Mouse (Mus musculus) olfactory bulb, adult 2 months (tissue): ENCODE measurements around the gene Cmtm8. TPM values are rescaled to one million over a fixed set of nuclear protein-coding genes. Genes with fewer than 3 reads are reported as not detected.
A peak's percentile ranks its signal among the peaks of the same experiment; 100 is the strongest.

Source experiments
- H3K27ac ChIP-seq: fragments of 200-500 bp; 2 replicates; pipeline ENCODE4 v1.5.1; 2012; ENCODE audit warnings: low read depth, low read length; ENCODE audit not compliant: insufficient read depth
- H3K4me1 ChIP-seq: fragments of 200-500 bp; 2 replicates; pipeline ENCODE4 v1.6.1; 2012; ENCODE audit warnings: low read length; ENCODE audit not compliant: control insufficient read depth, insufficient read depth
- H3K4me3 ChIP-seq: fragments of 200-500 bp; 2 replicates; pipeline ENCODE4 v1.5.1; 2012; ENCODE audit warnings: mild to moderate bottlenecking, low read depth, low read length, moderate library complexity; ENCODE audit not compliant: insufficient read depth
- CTCF ChIP-seq: fragments of 200-500 bp; IDR thresholded peaks from 2 replicates; pipeline ENCODE4 v1.5.1; 2012; ENCODE audit warnings: low read depth, mild to moderate bottlenecking, low read length, moderate library complexity; ENCODE audit not compliant: insufficient read depth
- POLR2A ChIP-seq: fragments of 200-500 bp; IDR thresholded peaks from 2 replicates; pipeline ENCODE4 v1.6.1; 2012; ENCODE audit warnings: mild to moderate bottlenecking, low read depth, low read length, moderate library complexity; ENCODE audit not compliant: insufficient read depth
- WGBS: fragments of 180-500 bp; shearing (Covaris S2); methylation state at CpG from one replicate; pipeline ENCODE4 v1.1.7; 2018; 5-methylcytosine and 5-hydroxymethylcytosine counted together
- polyA plus RNA-seq: library from polyadenylated mRNA; stranded (reverse); fragments of >200 nt; gene quantifications from 2 replicates; pipeline ENCODE4 v1.2.4, GENCODE M21; 2012; ENCODE audit warnings: low replicate concordance; ENCODE audit not compliant: missing spikeins, insufficient read depth, insufficient read length

Gene Cmtm8
- polyA plus RNA-seq, 1 experiment: not detected

- Histone ChIP-seq H3K4me1 (peaks cover 12% of the 10 kb centered on the region), H3K4me3 (peak within 1 kb of the TSS; percentile 48), H3K27ac (no peak within 1 kb of the TSS; the same call in 1 of the 2 replicates)
- 3% methylated on average over 54 of the region's 54 CpGs for WGBS
- peak; percentile 2; the same call in 1 of the 2 replicates for TF ChIP-seq CTCF
- no peak for TF ChIP-seq POLR2A
These were observed 62.3 kb downstream of the Cmtm8 start, which contains the start of gene Cmtm7 for GRCm38 (mm10) chr9:114781526-114782212. Gene Cmtm7 (minus strand): TSS chr9:114781856.

DNA sequence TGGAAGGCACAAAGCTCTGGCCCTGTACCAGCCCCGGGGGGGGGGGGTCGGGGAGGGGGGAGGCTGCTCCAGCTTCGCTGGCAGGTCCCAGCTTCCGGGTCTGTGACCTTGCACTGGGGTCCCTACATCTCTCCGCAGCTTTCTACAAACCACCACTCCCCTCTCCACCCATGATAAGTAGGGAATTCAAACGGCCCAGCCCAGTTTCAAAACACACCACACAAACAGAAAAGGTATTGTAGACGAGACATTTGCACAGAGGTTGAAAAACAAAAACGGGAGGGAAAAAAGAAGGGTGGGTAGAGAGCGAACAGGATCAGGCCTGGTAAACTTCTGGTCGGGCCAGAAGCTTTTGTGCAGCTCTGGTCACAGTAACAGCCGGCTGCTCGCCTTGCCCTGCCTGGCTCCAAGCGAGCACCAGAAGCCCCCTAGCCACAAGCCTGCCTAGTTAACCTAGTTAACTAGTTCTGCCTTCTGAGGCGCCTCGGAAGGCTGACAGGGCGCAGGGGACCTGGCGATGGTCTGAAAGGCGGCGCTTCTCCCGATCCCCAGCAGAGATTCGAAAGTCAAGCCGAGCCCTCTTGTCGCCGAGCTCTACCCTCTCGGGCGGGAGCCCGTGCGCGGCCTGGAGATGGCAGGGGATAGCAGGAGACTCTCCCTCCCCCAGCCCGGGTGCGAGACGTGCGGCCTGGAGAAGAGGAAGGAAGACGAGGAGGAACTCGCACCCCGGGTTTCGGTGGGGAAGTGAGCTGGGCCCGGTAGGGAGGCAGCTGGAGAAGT is 63.0 kb downstream of the Cmtm8 start:
- Histone ChIP-seq H3K27ac (no peak overlapping the region; the same call in 1 of the 2 replicates), H3K4me1 (peaks cover 12% of the 10 kb centered on the region), H3K4me3 (peak overlapping the region; percentile 48)
- WGBS: 11% methylated on average over 38 of the region's 38 CpGs
- peak; percentile 4; the same call in 1 of the 2 replicates for TF ChIP-seq CTCF
- TF ChIP-seq POLR2A: no peak

GRCm38 (mm10) chr9:114779984-114780745 is 63.8 kb downstream of the Cmtm8 start:
- WGBS: 78% methylated on average over 23 of the region's 23 CpGs
- H3K27ac ChIP-seq: no peak overlapping the region
- TF ChIP-seq CTCF: no peak
- TF ChIP-seq POLR2A: no peak
- H3K4me1 ChIP-seq: peaks cover 12% of the 10 kb centered on the region
- no peak overlapping the region for H3K4me3 ChIP-seq

- WGBS: 96% methylated on average over 7 of the region's 7 CpGs
- Histone ChIP-seq H3K4me1 (peaks cover 12% of the 10 kb centered on the region), H3K27ac (no peak overlapping the region), H3K4me3 (no peak overlapping the region)
- TF ChIP-seq CTCF: no peak
- no peak for TF ChIP-seq POLR2A
These were observed 65.1 kb downstream of the Cmtm8 start for GRCm38 (mm10) chr9:114778877-114779276.

DNA sequence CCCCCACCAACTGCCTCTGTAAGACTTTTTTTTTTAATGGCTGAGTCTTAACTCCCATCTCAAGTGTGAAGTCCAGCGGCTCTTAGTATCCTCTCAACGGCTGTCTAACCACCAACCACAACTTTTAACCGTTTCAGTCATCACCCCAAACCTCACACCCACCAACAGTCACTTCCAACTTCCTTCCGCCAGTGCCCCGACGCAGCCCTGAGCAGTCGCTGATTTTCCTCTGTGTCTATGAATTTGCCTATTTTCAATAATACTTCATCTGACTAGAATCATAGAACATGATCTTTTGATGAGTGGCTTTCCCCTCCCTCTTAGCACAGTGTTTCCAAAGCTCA is 65.9 kb downstream of the Cmtm8 start:
- TF ChIP-seq POLR2A: no peak
- no peak for TF ChIP-seq CTCF
- WGBS: 87% methylated on average over 7 of the region's 7 CpGs
- no peak overlapping the region for H3K27ac ChIP-seq
- peaks cover 12% of the 10 kb centered on the region for H3K4me1 ChIP-seq
- H3K4me3 ChIP-seq: no peak overlapping the region

- no peak overlapping the region for H3K27ac ChIP-seq
- no peak overlapping the region for H3K4me3 ChIP-seq
- WGBS: 93% methylated on average over 6 of the region's 6 CpGs
- peaks cover 12% of the 10 kb centered on the region for H3K4me1 ChIP-seq
- TF ChIP-seq CTCF (no peak), POLR2A (no peak)
These were observed 66.5 kb downstream of the Cmtm8 start for GRCm38 (mm10) chr9:114777178-114778046.

DNA sequence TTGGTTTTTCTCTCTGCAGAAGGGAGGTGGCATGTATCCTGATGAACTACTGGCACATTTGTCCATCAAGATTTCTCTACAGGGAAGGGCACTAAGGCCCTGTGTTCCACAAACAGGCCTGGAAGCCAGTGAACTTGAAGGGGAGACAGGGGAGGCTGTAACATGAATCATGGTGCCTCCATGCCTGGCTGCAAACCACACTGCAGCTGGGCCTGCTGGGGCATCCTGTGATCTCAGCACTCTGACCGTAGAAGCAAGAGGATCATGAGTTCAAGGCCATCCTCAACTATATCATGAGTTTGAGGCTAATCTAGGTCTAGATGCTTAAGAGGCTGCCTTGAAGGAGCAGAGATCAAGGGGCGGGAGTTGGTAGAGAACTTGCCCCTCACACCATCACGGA is 67.6 kb downstream of the Cmtm8 start:
- no peak overlapping the region for H3K27ac ChIP-seq

DNA sequence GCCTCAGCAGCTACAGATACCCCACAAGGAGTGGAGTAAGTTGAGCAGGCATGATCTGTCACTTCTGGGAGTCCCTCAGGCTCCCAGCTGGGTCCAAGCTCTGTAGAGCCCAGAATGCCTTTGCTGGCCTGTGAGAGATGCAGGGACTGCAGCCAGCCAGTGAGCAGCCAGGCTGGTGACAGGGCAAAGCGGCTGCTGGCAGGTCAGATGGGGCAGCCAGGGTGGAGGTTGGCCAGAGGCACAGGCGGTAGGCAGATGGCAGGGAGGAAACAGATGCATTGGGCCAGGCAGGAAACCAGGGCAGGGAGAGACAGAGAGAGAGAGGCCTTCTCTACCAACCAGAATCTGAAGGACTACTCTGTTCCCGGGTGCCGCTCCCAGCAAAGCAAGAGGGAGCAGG is 68.7 kb downstream of the Cmtm8 start:
- TF ChIP-seq POLR2A: no peak
- TF ChIP-seq CTCF: no peak
- Histone ChIP-seq H3K4me3 (no peak overlapping the region), H3K27ac (no peak overlapping the region), H3K4me1 (no peaks in the 10 kb centered on the region)
- WGBS: 85% methylated on average over 4 of the region's 4 CpGs

More for the DNA sequence above, 67.6 kb downstream of the Cmtm8 start:
- TF ChIP-seq CTCF (no peak), POLR2A (no peak)
- H3K4me3 ChIP-seq: no peak overlapping the region
- H3K4me1 ChIP-seq: peaks cover 5% of the 10 kb centered on the region
- 94% methylated on average over 3 of the region's 3 CpGs for WGBS
